Mouse (Mus musculus): ENCODE data around the gene Zranb1.

Gene Zranb1

GRCm38 (mm10) chr7:132930055-132930454 lies 887 bp upstream of the Zranb1 start:
- DNase-seq (ENCODE audit: low spot score), result no peak

GRCm38 (mm10) chr7:132931560-132932351 lies 814 bp downstream of the Zranb1 start:
- DNase-seq (ENCODE audit: low spot score), result peak; percentile 73

GRCm38 (mm10) chr7:132933331-132933730 lies 2.4 kb downstream of the Zranb1 start:
- DNase-seq (ENCODE audit: low spot score), result no peak

- no peak for DNase-seq (ENCODE audit: low spot score)
Measured at GRCm38 (mm10) chr7:132934743-132935142, 3.8 kb downstream of the Zranb1 start.

- DNase-seq (ENCODE audit: low spot score), result no peak
Measured at GRCm38 (mm10) chr7:132939118-132939517, 8.2 kb downstream of the Zranb1 start.

GRCm38 (mm10) chr7:132940569-132940968 lies 9.6 kb downstream of the Zranb1 start:
- no peak for DNase-seq (ENCODE audit: low spot score)

- no peak for DNase-seq (ENCODE audit: low spot score)
Measured at GRCm38 (mm10) chr7:132949968-132950367, 19.0 kb downstream of the Zranb1 start.

GRCm38 (mm10) chr7:132950613-132951012 lies 19.7 kb downstream of the Zranb1 start:
- DNase-seq (ENCODE audit: low spot score), result no peak

GRCm38 (mm10) chr7:132964395-132964794 lies 33.5 kb downstream of the Zranb1 start:
- DNase-seq (ENCODE audit: low spot score), result no peak

GRCm38 (mm10) chr7:132965707-132966106 lies 34.8 kb downstream of the Zranb1 start:
- no peak for DNase-seq (ENCODE audit: low spot score)

- no peak for DNase-seq (ENCODE audit: low spot score)
Measured at GRCm38 (mm10) chr7:132972079-132972478, 41.1 kb downstream of the Zranb1 start.

GRCm38 (mm10) chr7:132976079-132976478 lies 45.1 kb downstream of the Zranb1 start:
- DNase-seq (ENCODE audit: low spot score), result no peak

GRCm38 (mm10) chr7:132977981-132978380 lies 47.0 kb downstream of the Zranb1 start:
- DNase-seq (ENCODE audit: low spot score), result no peak

- no peak for DNase-seq (ENCODE audit: low spot score)
Measured at GRCm38 (mm10) chr7:132982639-132983038, 51.7 kb downstream of the Zranb1 start.

- DNase-seq (ENCODE audit: low spot score), result no peak
Measured at GRCm38 (mm10) chr7:132989839-132990238, 58.9 kb downstream of the Zranb1 start.

- peak; percentile 31 for DNase-seq (ENCODE audit: low spot score)
Measured at GRCm38 (mm10) chr7:132991240-132991900, 60.4 kb downstream of the Zranb1 start.

- peak; percentile 35 for DNase-seq (ENCODE audit: low spot score)
Measured at GRCm38 (mm10) chr7:132992967-132993615, 62.1 kb downstream of the Zranb1 start.

- DNase-seq (ENCODE audit: low spot score), result peak; percentile 34
Measured at GRCm38 (mm10) chr7:132994120-132994519, 63.2 kb downstream of the Zranb1 start.

GRCm38 (mm10) chr7:132994628-132995191 lies 63.8 kb downstream of the Zranb1 start:
- DNase-seq (ENCODE audit: low spot score), result peak; percentile 33

GRCm38 (mm10) chr7:132996391-132996790 lies 65.4 kb downstream of the Zranb1 start:
- DNase-seq (ENCODE audit: low spot score), result peak; percentile 45

GRCm38 (mm10) chr7:132998639-132999038 lies 67.7 kb downstream of the Zranb1 start:
- DNase-seq (ENCODE audit: low spot score), result peak; percentile 32

- peak; percentile 42 for DNase-seq (ENCODE audit: low spot score)
Measured at GRCm38 (mm10) chr7:132999061-132999460, 68.1 kb downstream of the Zranb1 start.

- no peak for DNase-seq (ENCODE audit: low spot score)
Measured at GRCm38 (mm10) chr7:133001388-133001787, 70.4 kb downstream of the Zranb1 start.
